Mouse (Mus musculus) megakaryocyte, embryonic 14.5 days (primary cell): Measurements from ENCODE around the gene Rnf31.

Source experiments
- FLI1 ChIP-seq: IDR thresholded peaks from 2 replicates; pipeline ENCODE4 v1.6.1; 2012; ENCODE audit warnings: low read length, inconsistent platforms, mixed read lengths
- GATA1 ChIP-seq: IDR thresholded peaks from 3 replicates; pipeline ENCODE4 v1.6.1; 2012; ENCODE audit warnings: mixed read lengths, low read length, inconsistent platforms, borderline replicate concordance

DNA sequence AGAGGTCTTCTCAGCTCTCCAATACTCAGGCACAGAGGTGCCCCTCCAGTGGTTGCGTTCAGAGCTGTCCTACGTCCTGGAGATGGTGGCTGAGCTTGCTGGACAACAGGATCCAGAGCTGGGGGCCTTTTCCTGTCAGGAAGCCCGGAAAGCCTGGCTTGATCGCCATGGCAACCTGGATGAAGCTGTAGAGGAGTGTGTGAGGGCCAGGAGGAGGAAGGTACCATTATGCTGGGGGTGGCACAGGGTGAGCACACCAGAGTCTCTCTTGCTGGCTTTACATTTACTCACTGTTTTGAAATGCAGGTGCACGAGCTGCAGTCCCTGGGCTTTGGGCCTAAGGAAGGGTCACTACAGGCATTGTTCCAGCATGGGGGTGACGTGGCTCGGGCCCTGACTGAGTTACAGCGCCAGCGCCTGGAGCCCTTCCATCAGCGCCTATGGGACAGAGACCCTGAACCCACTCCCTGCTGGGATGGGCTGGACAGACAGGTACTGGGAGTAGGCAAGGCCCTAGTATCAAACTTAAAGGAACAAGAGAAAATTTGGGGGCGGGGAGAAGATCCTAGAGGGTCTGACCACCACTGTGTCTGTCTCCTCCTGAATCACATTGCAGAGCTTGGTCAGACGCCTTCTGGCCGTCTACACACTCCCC, 4.7 kb downstream of the Rnf31 start:
- no peak for TF ChIP-seq GATA1
- TF ChIP-seq FLI1 = no peak
